Mouse (Mus musculus) thymus, postnatal 14 days (tissue): ENCODE data around the gene Cldn22.
"Not testable (repeated sequence)": the region's sequence is repeated elsewhere in the genome, so short reads cannot be mapped to it uniquely, and the experiment has no call there.

Experiments
- DNase-seq: peaks from one replicate; pipeline ENCODE4 v3.0.0; 2021

Cldn22 gene

GRCm38 (mm10) chr8:47824182-47824581 lies at the start of gene Cldn22:
Gene Cldn22 (plus strand): TSS chr8:47824482.
- no peak for DNase-seq

- no peak for DNase-seq
Measured at GRCm38 (mm10) chr8:47777415-47777814, 46.9 kb upstream of the Cldn22 start.

- no peak for DNase-seq
Measured at GRCm38 (mm10) chr8:47779589-47779988, 44.7 kb upstream of the Cldn22 start.

GRCm38 (mm10) chr8:47781881-47782280 lies 42.4 kb upstream of the Cldn22 start:
- no peak for DNase-seq

- DNase-seq, result no peak
Measured at GRCm38 (mm10) chr8:47783544-47783943, 40.7 kb upstream of the Cldn22 start.

- no peak for DNase-seq
Measured at GRCm38 (mm10) chr8:47783944-47784343, 40.3 kb upstream of the Cldn22 start.

GRCm38 (mm10) chr8:47784436-47784835 lies 39.8 kb upstream of the Cldn22 start:
- DNase-seq, result no peak

- DNase-seq, result no peak
Measured at GRCm38 (mm10) chr8:47786323-47786722, 38.0 kb upstream of the Cldn22 start.

- no peak for DNase-seq
Measured at GRCm38 (mm10) chr8:47787705-47788104, 36.6 kb upstream of the Cldn22 start.

GRCm38 (mm10) chr8:47791986-47792385 lies 32.3 kb upstream of the Cldn22 start:
- DNase-seq, result no peak

GRCm38 (mm10) chr8:47799438-47799837 lies 24.8 kb upstream of the Cldn22 start:
- no peak for DNase-seq

GRCm38 (mm10) chr8:47802349-47802748 lies 21.9 kb upstream of the Cldn22 start:
- DNase-seq, result no peak

GRCm38 (mm10) chr8:47804262-47804661 lies 20.0 kb upstream of the Cldn22 start:
- DNase-seq, result no peak

GRCm38 (mm10) chr8:47809970-47810665 lies 14.2 kb upstream of the Cldn22 start:
- DNase-seq, result no peak

GRCm38 (mm10) chr8:47810666-47811015 lies 13.6 kb upstream of the Cldn22 start:
- DNase-seq, result no peak

GRCm38 (mm10) chr8:47811221-47811620 lies 13.1 kb upstream of the Cldn22 start:
- peak; percentile 13 for DNase-seq

- no peak for DNase-seq
Measured at GRCm38 (mm10) chr8:47819034-47819433, 5.2 kb upstream of the Cldn22 start.

GRCm38 (mm10) chr8:47820914-47821772 lies 3.1 kb upstream of the Cldn22 start:
- no peak for DNase-seq

GRCm38 (mm10) chr8:47821843-47822242 lies 2.4 kb upstream of the Cldn22 start, which contains the start of gene Cldn24:
Gene Cldn24 (plus strand): TSS chr8:47822143.
- DNase-seq, result no peak

- DNase-seq, result not testable (repeated sequence)
Measured at GRCm38 (mm10) chr8:47822541-47822940, 1.7 kb upstream of the Cldn22 start.

- DNase-seq, result no peak
Measured at GRCm38 (mm10) chr8:47823777-47824176, 505 bp upstream of the Cldn22 start.

GRCm38 (mm10) chr8:47825596-47825995 lies 1.3 kb downstream of the Cldn22 start:
- DNase-seq, result no peak

GRCm38 (mm10) chr8:47826911-47827310 lies 2.6 kb downstream of the Cldn22 start:
- no peak for DNase-seq

GRCm38 (mm10) chr8:47832616-47833015 lies 8.3 kb downstream of the Cldn22 start:
- DNase-seq, result no peak
